Mouse (Mus musculus) adrenal gland, postnatal 10 days (tissue): Measurements from ENCODE around the gene Cops7b. TPM values are rescaled to one million over a fixed set of nuclear protein-coding genes. Genes with fewer than 3 reads are reported as not detected.
A peak's percentile ranks its signal among the peaks of the same experiment; 100 is the strongest.
"Not testable (repeated sequence)": the region's sequence is repeated elsewhere in the genome, so short reads cannot be mapped to it uniquely, and the experiment has no call there.

Experiments
- DNase-seq: peaks from one replicate; pipeline ENCODE4 v3.0.0; 2021; ENCODE audit warnings: mixed read lengths
- long read RNA-seq, 2 experiments: library from polyadenylated mRNA; stranded (forward); transcript quantifications; one replicate each; pipeline ENCODE4 v2.0.0; 2021
- total RNA-seq, 2 experiments: library from RNA; stranded (reverse); gene quantifications; 2 replicates each; pipeline ENCODE4 v1.2.3; 2021

Cops7b gene
- total RNA-seq: 10 to 100 TPM; 10.4 to 15.0 TPM
- long read RNA-seq, experiment 1, transcript Cops7b-201 (7 exons, 2,231 nt): major isoform, 5 of 7 reads
- long read RNA-seq, experiment 1, partial matches to known transcripts: 2 of 7 reads
- long read RNA-seq, experiment 1, other reads (novel, unspliced or antisense): 0 of 7 reads
- long read RNA-seq, experiment 2, partial matches to known transcripts: 2 of 6 reads
- long read RNA-seq, experiment 2, other reads (novel, unspliced or antisense): 2 of 6 reads

DNA sequence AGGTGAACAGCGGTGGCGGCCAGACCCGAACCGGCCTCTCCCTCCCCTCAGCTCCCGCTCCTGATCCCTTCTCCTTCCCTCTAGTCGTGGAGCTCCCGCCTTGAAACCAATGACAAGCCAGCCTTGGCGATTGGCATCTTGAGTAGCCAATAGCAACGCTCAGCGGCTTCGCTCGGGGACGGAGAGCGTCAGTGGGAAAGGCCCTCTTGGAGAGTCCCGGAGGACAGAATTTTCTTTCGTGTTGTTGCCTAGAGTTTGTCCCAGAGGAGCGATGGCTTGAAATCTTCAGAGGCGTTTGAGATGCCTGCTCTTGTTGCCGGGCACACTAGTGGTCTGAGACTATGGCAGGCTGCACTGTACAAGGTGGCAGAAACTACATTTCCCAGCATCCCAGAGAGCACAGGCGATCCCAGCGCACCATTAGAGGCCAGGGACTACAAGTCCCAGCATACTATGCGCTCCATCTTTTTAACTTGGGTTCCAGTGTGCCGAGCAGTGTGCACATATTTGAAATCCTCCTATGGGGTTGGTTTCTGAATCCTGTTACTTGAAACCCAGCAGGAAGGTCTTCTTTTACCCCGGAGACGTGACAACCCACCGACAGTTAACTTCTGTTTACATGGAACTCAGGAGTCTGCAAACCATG lies at the start of gene Cops7b, which contains the start of gene Pde6d:
Gene Cops7b, plus strand, starts transcription at position 454 of the 646 bp plus-strand sequence.
Gene Pde6d, minus strand, starts transcription at position 179 of the 646 bp plus-strand sequence.
- peak; percentile 96 for DNase-seq

DNA sequence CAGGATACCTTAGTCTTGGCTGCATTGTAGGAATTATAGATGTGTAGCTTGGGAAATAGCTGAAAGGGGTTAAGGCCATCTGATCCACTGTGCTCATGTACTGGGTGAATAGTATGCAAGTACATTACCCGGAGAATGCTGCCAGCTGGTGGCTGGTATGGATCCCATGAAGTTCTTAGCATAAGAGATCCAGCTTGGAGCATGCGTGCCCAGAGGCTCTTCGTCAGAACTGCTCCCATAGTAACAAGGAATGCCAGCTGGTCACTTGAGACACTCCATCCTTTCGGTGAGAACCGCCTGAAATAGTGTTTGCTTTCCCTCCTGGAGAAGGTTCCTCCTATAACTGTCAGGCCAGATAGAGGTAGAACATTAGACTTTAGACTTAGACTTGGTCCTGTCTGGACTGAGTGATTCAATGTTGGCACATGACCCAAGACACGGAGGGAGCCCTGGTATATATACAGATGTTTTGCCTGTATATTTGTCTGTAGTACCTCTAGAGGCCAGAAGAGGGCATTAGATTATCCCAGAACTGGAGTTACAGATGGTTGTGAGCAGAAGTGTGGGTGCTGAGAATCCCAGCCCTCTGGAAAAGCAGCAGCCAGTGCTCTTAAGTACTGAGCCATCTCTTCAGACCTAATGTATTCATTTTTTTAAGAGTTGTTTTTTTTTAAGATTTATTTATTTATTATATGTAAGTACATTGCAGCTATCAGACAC lies 49.1 kb upstream of the Cops7b start:
- DNase-seq: no peak

DNA sequence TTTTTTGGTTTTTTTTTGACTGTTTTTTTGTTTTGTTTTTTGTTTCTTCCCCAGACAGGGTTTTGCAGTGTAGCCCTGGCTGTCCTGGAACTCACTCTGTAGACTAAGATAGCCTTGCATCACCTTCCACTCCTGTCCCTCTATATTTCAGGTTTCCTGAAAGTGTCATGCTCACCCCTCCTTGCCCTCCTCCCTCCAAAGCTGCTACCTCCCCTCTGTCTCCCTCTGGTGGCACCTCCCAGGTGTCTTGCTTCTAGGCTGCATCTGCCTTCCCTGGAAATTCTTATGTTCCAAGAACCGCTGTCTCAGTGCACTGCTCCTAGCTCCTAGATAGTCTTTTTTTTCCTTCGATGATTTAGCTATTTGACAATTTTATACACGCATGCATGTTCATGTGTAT lies 44.3 kb upstream of the Cops7b start:
- DNase-seq: peak; percentile 20

DNA sequence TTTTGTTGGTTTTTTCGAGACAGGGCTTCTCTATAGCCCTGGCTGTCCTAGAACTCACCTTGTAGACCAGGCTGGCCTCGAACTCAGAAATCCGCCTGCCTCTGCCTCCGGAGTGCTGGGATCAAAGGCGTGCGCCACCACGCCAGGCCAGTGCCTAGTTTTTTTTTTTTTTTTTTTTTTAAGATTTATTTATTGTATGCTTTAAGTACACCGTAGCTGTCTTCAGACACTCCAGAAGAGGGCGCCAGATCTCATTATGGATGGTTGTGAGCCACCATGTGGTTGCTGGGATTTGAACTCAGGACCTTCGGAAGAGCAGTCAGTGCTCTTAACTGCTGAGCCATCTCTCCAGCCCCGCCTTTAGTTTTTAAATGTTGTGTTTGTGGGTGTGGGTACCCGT lies 43.1 kb upstream of the Cops7b start:
- not testable (repeated sequence) for DNase-seq

DNA sequence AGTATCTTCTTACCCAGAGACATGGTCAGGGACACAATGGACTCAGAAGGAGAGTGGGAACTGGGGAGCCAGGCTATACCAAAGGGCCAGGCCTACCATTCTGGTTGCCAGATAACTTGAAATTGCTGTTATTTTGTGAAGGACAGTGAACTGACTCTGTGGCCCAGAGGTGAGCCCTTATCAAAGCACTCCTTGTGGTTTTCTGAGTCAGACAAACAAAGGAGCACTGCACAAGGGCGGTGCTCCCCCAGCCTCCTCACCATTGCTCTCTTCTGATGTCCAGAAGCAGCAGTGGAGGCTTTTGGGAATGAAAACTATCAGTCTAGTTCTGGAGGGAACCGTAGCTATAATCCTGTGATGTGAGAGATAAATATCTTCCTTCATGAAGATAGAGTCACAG lies 40.1 kb upstream of the Cops7b start:
- DNase-seq: no peak

DNA sequence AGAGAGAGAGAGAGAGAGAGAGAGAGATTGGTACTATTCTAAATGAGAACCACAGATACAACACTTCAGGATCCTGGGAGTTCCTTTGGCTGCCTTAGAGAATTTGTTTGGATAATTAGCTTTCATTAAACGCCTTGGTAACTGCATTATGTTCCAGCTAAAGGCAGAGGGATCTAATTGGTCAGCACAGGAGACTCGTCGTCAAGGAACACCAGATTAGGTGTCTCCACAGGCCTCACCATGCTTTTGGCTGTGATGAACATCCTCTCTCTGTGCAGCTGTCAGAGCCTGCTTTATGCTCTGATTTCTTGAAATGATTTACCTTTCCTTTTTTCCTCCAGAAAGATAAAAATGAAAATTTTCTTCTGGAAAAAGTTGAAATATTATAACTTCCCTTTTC lies 35.9 kb upstream of the Cops7b start:
- DNase-seq: no peak

DNA sequence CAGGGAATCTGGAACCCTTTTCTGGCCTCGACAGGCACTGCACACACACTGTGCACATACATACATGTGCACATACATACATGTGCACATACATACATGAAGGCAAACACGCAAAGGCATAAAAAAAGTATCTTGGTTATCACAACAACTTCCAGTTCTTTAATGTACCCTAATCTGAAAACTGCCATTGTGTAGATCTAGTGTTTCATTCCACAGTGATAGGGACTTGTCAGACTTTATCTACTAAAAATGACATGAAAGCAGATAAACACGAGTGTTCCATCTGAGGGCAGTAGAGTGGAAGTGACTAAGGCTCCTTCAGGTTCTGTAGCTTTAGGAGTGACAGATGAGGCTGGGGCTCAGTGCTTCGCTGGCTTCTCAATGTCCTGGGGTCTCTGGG lies 31.4 kb upstream of the Cops7b start:
- no peak for DNase-seq

DNA sequence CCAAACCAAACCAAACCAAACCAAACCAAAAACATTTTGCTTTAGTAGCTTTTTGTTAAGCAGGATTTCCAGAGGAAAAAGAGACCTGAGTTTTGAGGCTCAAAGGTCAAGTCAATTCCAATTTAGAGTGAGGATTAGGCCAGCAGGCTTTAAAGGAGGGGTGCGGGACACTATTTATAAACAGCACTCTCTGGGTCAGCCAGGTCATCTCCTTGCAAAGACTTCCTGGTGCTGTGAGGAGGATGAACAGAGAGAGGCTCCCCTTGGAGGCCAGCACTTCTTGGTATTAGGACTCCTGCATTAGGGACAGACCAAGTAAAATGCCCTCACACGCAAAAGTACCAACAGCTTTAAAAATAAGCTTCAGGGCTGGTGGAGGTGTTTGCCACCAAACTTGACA lies 30.8 kb upstream of the Cops7b start:
- DNase-seq: no peak

DNA sequence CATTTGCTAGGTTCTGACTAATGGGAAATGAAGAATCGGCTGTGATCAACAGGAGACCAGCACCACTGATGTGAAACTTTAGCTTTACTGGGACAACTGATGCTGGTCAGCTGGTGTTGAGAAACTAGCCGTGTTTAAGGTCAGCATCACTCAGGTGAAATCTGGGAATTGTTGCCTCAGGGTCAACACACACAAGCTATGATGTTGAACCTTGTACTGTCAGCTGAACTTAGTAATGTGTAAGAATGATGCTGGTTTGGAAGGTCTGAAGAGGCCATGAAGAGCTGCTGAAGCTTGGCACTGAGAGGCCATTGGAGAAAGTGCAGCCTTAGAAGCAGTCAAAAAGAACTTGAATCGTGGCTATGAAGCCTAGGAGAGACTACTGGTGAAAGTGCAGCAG lies 27.0 kb upstream of the Cops7b start:
- no peak for DNase-seq

DNA sequence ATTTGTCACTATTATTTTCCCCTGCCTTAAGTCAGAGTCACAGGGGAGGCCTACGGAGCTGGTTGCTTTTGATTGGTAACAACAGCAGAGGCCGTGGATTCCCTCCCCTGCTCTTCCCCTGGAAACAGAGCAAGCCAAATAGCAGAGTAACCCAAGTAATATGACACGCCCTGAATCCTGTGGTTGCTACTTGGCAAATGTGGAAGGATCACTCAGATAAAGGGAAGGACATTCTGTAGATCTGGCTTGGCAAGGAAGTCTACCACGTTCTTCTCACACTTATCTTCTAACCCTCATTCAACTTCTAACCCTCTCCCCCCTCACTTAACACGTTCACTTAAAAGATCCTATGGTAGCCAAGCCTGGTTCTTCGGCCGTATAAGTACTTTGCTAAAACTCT lies 24.8 kb upstream of the Cops7b start:
- DNase-seq: no peak

DNA sequence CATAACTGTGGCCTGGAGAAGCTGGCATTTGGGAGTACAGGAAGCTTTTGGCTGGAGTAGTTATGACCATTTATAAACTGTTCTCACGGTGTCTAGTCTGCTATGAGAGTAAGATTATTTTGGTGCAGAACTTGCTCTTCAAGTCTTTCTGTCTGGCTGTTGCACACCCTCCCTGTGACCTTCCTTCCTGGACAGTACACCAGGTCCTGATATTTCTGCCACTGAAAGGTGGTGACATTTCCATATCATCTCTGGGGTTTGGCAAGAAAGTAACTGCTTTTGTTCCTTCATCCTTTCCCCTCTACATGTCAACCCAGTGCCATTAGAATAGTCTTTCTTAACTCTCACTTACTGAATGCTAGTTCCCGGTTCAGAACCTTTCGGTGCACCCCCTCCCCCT lies 23.5 kb upstream of the Cops7b start:
- DNase-seq: no peak

DNA sequence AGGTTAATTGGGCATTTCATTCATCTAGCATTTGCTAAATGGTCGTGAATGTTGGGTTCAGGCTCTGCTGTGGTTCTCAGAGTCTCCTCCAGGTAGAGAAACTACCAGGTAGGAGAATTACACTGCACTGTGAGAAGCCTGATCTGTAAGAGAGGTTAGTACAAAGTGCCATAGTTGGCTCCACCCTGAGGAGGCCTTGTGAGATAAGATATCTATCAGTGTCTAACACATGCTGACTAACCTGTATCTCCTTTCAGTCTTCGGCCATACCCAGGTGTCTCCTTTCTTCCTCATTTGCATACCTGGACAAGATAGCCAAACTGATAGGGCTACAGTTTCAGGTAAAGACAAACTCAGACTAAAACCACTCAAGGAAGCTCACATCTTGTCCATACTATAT lies 20.0 kb upstream of the Cops7b start:
- DNase-seq: no peak

DNA sequence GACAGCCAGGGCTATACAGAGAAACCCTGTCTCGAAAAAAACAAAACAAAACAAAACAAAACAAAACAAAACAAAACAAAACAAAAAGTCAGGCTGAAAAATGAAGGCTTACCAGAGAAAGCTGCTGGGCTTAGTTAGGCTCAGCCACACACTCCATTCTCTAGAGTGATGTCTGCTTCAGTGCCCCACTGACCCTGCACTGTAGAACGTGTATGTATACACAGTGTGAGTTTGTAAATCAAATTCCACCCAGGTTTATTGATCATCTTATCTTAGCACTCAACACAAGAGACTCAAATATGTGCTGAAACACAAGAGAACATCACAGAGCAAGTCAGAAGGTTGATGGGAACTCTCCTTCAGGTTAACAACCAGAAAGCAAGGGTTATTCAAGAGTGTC lies 14.3 kb upstream of the Cops7b start:
- no peak for DNase-seq

DNA sequence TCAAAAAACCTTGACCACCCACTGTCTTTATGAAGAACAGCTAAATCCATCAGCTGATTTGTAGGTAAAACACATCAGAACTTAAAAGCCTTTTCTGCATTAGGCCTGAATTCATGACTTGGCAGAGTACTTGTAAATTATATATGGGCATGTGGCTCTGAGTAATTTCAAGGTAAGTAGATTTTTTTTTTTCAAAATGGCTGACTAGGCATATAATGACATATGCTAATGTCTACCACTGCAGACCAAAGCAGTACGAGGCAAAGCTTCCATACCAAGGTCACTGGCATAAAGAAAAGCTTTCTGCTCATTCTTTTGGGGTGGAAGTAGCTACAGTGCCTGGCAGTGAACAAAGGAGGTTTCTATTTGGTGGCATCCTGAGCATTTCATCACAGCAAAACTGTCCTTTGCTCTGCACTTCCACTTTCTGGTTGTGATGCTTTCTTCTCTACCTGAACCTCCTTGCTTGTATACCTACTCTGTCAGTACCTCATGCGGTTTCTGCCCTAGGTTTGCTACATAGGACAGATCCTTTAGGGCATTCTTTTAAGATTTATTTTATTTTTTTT lies 13.3 kb upstream of the Cops7b start:
- DNase-seq: no peak

DNA sequence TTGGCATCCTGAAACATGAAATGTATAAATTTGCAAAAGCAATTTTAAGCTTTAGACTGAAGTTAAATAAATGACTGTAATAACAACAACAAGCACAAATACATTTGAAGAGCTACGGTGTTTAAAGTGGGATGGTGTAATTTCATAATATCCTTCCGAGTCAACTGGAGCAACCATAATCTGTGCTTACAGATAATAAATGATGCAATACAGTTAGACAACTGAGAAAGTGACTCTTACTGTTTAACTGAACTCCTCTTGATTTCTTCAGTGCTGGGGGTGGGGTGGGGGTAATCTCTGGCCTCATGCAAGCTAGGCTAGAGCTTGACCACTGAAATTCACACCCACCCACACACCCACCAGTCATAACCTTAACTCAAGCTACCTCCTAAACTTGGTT lies 11.3 kb upstream of the Cops7b start:
- no peak for DNase-seq

DNA sequence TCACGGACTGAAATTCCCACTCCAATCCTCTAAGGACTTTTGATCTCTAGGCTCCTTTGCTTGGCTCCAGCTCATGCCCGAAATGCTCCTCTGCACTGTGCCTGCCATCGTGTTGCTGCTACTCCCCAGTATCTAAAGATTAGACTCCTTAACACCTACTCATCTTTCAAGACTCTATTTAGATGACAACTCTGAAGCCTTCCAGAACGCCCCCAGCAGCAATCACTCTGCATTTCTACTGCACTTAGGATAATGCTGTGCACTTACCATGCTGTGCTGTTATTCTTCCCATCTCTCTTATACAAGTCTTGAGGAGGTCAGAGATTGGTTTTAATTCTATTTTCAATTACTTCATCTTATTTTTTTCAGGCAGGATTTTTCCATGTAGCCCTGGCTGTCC lies 10.8 kb upstream of the Cops7b start:
- DNase-seq: no peak

DNA sequence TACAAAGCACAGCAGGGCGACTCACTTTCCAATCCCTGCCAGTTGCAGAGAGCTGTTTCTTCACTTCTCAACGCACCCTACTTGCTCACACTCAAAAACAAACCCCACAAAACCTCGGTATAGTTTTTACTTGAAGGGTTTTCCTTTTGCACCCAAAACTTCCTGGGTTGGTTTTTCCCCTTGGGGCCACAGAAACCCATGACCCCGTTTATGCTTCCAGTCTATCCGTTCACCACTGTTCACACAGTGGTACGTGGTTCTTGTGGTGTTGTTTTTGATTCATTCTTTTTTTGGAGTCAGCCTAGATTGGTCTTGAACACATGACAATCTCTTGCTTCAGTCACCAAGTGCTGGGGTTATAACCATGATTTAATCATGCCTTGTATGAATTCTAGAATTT lies 2.3 kb upstream of the Cops7b start:
- no peak for DNase-seq

DNA sequence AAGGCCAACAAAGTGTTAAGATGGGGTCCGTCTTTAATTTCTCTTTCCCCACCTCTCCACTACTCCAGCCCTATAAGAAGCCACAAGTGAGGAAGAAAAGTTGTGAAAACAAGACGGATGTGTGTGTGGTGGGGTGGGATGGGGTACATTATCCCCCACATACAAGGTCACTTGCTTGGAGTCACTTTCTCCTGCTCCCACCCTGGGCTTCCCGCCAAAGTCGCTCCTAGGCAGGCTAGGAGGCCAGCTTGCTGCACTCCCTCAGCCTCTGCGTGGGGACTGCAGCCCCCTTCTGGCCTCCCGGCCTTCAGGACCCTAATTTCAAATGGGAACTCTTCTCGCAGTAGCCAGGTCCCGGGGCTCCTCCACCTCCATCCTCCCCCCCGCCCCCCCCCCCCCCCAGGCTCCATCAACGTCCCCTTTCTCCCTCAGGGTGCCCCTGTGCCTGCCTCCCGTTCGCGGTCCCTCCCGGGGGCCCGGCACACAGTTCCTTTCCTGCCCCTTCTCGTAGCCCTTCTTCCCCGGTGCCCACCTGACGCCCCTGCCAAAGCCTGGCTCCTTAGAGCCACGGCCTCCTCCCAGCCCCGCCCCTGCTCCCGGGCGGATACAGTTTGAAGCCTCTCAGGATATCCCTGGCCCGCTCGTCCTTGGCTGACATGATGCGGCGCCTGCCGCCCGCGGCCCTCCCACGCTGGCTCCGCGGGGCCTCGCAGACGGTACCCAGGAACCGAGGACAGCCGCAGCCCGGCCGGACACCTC lies 833 bp upstream of the Cops7b start:
- DNase-seq: peak; percentile 35

DNA sequence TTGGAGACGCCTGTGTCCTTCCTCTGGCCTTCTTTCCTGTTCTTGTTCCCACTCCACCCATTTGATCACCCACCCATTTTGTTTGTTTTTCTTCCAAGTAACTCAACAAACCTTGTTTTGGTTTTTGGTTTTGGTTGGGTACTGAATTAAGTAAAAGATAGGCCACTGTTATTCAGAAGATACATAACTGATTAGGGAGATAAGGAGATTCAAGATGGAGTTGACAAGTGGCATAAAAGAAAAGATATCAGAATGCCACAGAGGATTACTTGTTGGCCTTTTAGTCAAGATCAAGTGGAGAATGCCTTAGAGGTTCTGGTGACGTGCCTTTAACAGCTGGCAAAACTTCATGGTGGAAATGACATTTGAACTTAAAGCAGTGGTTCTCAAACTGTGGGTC lies 1.0 kb downstream of the Cops7b start:
- DNase-seq: no peak

DNA sequence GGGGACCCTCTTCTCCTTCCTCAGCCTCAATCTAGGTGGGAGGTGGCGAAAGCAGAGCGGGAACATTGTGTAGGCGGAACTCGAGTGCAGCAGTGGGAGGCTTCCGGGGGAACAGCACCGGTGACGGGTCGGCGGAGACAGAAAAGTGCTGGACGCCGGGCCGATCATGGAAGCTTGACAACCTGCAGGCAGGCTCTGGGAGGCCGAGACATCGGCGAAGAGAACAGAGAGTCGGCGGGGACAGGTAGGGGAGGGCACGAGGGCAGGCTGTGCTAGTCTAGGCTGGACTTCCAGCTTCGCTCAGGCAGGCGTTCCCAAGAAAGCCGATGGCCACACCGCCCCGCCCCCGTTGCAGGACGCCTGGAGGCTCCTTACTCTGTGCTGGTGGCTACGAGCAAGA lies 4.3 kb downstream of the Cops7b start:
- peak; percentile 89 for DNase-seq

DNA sequence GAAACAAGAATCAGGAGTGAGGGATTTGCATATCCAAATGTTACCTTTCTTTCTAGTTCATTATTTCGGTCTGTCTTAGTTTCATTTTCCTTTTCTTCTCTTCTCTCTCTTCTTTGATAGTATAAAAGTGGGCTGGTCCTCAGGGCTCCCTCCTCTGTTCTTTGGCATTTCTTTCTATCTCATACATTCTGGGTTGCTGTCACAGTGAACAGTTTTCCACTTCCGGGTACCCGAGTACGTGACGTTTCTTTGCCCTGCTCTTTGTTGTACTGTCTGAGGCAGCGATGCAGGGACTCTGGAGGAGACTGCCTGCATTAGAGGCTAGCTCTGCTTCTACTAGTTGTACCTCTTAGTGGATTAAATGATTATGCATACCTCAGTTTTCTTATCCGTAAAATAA lies 11.8 kb downstream of the Cops7b start:
- no peak for DNase-seq

DNA sequence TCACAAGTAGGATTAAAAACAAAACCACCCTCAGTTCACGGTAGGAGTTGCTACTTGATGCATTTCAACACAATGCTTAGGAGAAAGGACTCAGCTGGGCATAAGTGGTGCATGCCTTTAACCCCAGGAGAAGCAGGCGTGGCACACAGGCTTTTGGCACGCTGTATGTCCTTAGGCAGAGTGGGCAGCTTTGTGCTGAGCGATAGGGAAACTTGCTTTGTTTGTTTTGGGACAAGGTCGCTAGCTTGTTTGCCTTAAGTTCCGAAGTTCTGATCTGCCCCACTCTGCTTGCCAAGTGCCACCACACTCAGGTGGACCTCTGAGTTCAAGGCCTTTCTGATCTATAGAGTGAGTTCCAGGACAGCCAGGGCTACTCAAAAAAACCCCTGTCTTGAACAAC lies 12.6 kb downstream of the Cops7b start:
- no peak for DNase-seq

DNA sequence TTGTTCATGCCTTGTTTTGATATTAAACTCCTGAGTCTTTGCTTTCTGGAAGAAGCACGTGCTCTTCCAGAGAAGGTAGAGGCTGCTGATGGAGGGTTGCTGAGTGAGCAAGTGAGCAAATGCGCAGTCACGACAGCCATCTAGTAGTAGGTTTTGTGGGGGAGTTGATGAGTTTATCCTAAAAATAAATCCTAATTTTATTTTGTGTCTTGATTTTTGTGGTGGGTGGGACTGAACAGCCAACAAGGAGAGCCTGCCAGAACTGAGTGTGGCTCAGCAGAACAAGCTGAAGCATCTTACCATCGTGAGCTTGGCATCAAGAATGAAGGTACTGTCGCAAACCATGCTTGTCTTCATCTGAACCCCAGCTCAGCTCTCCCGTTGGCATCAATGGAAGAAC lies 13.8 kb downstream of the Cops7b start:
- DNase-seq: no peak
